Mouse (Mus musculus) heart, adult 8-10 months (tissue): Measurements from ENCODE around the gene Pin1. TPM values are rescaled to one million over a fixed set of nuclear protein-coding genes. Genes with fewer than 3 reads are reported as not detected.
"Not testable (repeated sequence)": the region's sequence is repeated elsewhere in the genome, so short reads cannot be mapped to it uniquely, and the experiment has no call there.

ENCODE experiments used
- DNase-seq: peaks from one replicate; pipeline ENCODE4 v3.0.0; 2022; ENCODE audit warnings: low spot score
- total RNA-seq, 4 experiments: library from RNA; stranded (reverse); gene quantifications; 2 replicates each; pipeline ENCODE4 v1.2.4; 2022

The Pin1 gene
- total RNA-seq: 10 to 100 TPM; 18.2 to 20.3 (median 19.7) TPM

DNA sequence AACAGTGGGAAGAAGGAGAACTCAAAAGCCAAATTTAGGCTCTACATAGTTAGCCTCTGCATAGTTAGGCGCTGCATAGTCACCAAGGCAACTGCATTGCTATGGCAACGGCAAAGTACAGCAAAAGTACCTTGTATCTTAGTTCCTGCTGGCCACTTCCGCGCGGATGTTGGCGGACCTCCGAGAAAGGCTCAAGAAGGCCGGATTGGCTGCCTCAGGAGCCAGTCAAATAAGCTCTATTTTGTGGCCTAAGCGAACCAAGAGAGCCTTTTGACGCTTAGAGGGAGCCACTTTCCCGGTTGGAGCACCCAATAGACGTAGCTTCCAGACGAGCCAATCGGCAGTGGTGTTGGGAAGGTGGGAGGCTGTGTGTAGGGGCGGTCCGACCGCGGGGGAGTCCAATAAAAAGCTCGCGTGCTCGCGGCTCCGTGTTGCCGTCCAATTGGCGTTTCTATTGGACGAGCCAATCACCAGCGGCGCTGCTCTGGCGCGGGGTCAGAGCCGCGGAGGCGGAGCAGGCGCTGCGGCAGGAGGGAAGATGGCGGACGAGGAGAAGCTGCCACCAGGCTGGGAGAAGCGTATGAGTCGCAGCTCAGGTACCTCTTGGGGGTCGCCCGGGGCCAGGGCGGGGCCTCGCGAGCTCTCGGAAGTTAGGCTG lies at the start of gene Pin1:
TSS of gene Pin1 (plus strand) at position 494 of the 658 bp plus-strand sequence.
- peak; percentile 99 for DNase-seq

DNA sequence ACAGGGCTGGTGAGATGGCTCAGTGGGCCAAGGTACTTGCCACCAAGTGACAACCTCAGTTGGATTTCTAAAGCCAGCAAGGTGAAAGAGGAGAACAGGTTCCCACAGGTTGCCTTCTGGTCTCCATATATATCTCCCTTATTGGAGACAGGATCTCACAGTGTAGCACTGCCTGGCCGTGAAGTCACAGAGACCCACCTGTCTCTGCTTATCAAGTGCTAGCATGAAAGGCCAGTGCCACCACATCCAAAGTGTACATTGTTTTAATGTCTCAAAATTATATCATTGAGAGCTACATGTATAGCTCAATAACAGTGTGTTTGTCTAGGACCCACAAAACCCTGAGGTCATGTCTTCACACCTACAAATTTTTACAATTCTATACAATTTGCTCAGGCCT lies 45.6 kb upstream of the Pin1 start:
- no peak for DNase-seq

DNA sequence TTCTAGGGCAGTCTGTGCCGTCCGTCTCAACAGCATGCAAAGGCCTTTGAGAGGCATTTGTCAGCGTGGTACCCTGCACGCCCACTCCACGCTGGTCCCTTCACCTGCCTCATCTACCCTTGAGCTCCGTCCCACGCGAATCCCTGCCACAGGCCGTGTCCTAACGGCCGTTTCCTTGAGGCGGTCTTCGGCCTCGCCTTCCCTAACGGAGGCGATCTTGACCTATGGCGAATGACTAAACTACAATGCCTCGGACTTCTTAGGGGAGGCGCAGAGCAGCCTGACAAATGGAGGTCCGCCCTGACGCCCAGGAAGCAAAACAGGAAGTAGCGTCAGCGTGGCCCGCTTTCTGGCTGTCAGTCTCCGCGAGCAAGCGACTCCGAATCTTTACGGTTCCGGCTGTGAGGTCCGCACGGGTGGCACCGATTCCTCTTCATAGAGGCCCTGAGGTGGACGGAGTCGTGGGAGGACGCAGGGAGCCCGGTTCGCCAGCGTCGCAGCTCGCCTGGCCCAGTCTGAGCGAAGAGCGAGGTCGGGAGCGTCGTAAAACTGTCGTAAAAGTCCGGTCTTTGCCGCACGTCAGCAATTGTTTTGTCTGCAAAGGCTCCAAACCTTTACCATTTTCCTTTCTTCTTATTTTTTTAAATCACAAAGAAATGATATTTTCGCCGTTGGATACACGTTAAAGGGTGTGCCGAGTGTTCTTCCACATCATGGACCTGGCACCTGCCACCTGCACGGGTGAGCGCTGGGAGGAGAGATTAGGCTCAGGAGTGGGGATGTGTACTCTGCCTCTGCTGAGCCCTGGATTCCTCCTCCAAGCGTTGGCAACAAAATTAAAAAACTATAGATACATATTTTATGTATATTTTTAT lies 44.6 kb upstream of the Pin1 start:
- DNase-seq: peak; percentile 80

DNA sequence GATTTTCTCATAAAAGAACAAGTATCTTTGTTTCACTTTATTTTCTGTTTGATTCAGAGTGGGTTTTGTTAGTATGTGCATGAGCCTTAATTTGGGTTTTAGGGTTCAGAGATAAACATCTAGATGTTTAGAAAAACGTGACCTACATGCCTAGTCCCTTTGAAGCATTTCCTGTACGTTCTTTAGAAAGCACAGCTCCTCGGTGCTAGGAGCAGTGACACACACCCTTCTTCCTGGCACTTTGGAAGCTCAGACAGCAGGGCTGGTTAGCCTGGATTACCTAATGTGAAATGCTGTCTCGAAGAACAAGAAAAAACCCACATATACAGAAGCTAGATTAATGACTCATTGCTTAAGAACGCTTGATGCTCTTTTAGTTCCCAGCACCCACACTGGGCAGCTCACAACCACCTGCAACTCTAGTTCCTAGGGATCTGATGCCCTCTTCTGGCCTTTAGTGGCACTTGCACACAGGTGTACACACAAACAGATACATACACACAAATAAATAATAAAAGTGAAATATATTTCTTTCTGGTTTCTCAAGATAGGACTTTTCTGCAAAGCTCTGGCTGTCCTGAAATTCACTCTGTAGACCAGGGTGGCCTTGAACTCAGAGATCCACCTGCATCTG lies 41.9 kb upstream of the Pin1 start:
- DNase-seq: no peak

DNA sequence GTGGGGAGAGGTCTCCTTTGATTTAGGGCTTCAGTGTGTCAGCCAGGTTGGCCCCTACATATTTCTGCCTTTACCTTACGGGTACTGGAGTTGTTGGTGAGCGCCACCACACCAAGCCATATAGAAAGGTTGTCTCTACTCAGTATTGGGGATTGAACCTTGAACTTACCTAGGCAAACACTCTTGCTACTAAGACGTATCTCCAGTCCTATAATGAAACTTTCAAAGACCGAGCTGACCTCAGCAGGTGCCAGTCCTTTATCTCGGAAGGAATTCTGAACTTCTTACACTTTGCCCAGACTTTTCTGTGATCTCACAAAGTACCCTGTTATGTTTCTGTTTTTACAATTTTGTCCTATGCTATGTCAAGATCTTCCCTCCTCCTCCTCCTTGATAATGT lies 39.9 kb upstream of the Pin1 start:
- no peak for DNase-seq

DNA sequence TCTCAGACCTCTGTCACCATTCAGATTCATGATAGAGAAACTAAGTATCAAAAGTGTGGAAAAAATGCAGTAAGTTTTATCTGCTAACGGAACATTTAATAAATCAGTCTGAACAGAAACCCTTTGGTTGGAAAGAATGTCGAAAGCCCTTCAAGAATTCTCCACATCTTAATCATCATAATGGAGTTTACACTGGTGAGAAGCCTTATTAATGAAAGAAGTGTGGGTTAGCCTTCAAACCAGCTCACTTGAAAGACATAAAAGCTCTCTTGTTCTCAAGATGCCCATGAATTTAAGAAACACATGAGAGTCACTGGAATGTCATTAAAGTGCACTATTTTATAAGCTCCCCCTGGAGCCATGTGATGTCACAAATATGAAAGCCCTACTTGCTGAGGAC lies 35.2 kb upstream of the Pin1 start:
- DNase-seq: no peak

- no peak for DNase-seq
Observed at GRCm38 (mm10) chr9:20631332-20631731, 20.6 kb upstream of the Pin1 start.

DNA sequence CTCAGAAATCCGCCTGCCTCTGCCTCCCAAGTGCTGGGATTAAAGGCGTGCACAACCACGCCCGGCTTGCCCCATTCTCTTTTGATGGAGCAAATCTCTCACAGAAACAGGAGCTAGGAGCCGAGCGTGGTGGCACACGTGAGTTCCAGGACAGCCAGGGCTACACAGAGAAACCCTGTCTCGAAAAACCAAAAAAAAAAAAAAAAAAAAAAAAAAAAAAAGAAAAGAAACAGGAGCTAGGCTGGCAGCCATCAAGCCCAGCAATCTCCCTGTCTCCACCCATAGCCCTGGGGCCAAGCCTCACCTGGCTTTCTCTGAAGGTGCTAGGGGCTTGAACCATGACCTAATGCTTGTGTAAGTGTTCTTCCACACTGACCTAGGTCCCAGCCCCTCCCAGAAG lies 16.2 kb upstream of the Pin1 start:
- not testable (repeated sequence) for DNase-seq

DNA sequence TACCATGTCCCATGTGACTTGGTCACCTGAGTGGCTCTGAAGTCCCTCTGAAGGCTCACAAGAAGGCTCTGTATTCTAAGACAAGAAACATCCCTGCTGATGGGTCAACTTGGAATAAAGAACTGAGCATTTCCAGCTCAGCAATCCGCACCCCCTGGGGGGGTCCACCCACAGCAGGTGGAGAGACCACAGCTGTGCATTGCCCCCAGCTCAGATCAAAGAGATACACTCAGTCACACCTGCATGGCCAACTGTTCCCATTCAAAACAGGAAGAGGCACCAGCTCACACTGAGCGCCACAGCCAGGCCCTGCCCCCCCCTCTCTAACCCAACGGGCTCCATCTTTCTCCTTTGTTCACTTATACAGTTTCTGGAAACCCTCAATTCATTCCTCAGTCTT lies 15.6 kb upstream of the Pin1 start:
- no peak for DNase-seq

- no peak for DNase-seq
Observed at GRCm38 (mm10) chr9:20636790-20637189, 15.1 kb upstream of the Pin1 start.

- no peak for DNase-seq
Observed at GRCm38 (mm10) chr9:20638552-20638951, 13.3 kb upstream of the Pin1 start.

DNA sequence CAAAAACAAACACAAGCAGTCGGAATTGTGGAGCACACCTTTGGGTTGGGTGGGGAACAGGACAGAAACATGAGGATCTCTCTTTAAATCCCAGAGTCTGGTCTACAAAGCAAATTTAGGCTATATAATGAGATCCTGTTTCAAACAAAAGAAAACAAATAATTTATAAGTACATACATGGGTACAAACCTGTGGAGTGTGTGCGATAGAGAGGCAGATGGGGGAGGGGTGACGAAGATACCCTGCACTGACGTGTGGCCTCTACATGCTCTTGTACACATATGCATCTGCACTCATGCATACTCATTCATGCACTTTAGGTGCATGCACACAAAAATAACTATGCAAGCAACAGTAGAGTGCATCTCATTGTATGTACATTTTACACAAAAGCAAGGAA lies 12.4 kb upstream of the Pin1 start:
- DNase-seq: no peak

- no peak for DNase-seq
Observed at GRCm38 (mm10) chr9:20641501-20641900, 10.4 kb upstream of the Pin1 start.

DNA sequence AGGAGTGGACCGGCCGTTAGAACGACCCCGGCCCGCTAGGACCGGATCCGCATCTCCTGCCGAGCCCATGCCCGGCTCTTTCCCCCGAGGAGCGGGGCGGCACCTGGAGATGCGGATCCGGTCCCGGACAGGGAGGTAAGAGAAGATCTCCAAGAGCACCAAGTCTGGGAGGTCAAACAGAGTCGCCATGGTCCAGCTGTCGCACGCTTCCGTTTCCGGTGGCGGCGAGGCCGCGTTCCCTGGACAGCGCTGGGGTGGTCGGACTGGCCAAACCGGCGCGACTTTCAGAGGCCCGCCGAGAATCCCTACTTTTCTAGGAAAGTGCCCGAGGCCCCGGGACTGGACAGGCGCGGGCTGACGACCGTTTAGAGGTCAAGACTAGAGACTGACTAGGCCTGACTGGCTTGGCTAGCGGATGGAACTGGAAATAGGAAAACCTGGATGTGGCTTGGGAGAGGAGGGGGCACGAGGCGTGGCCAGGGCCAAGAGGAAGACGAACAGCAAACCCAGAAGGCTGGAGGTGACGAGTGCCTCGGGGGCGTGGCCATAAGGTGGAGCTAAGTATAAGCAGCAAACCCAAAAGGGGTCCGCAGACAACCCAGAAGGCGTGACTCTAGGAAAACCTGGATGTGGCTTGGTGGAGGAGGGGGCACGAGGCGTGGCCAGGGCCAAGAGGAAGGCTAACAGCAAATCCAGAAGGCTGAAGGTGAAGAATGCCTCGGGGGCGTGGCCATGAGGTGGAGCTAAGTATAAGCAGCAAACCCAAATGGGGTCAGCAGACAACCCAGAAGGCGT lies 9.6 kb upstream of the Pin1 start, which contains the start of gene Ubl5:
TSS of gene Ubl5 (plus strand) at position 778 of the 795 bp plus-strand sequence.
- DNase-seq: peak; percentile 40

DNA sequence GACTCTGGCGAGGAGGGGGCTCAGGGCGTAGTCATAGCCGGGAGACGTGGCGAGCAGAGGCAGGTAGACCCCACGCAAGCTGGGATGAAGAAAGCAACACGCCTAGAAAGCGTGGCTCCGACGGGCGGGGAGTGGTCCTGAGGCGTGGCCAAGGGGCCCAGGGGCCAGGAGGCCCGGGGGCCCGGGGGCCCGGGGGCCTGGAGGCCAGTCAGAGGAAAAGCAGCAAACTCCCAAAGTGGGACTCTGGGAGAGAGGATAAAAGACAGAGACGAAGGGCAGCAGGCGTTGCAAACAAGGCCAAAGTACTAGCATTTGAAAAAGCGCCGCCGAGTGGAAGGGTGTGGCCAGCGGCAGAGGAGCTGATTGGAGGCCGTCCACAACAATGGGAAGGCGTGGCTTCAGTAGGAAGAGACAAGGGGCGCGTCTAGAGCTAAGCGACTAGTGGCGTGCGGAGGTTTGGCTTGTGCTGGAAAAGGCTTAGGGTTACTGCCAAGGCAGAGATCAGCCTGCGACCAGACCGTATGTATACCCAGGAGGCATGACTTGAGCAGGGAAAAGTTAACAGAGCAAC lies 8.9 kb upstream of the Pin1 start:
- peak; percentile 87 for DNase-seq

- no peak for DNase-seq
Observed at GRCm38 (mm10) chr9:20643781-20644180, 8.1 kb upstream of the Pin1 start.

DNA sequence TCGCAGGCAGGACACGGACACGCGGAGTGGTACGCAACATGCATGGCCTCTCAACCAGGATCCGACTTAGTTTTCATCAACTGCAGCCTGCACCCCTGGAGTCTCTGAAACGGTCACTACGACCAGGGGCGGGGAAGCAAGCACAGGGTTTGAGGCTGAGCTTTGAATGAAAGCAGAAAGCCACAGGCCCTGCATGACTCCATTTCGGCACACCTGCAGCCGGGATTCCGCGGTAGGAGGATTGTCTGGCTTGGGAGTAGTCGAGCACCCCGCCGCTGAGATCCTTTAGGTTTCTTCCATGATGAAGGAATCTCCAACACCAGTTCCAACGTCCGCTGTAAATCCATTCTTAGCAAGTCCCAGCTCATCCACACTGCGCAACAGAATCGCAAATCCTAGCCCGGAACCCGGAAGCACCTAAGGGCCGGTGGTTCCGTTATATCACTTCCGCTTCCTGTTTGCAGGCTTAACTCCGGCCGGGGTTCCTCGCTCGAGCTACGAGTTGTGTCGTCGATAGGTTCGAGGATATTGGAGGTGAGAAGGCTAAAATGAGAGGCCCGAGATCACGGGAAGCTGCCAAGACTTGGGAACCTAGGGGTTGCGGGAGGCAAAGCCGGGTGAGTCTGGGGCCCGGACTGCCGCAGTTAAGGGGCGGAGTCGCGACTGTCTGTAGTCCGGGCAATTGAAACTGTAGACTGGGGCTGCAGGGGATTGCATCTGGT lies 7.4 kb upstream of the Pin1 start, which contains the start of gene Fbxl12:
TSS of gene Fbxl12 (minus strand) at position 408 of the 722 bp plus-strand sequence.
- peak; percentile 86 for DNase-seq

- DNase-seq: no peak
Observed at GRCm38 (mm10) chr9:20645121-20645520, 6.8 kb upstream of the Pin1 start.

DNA sequence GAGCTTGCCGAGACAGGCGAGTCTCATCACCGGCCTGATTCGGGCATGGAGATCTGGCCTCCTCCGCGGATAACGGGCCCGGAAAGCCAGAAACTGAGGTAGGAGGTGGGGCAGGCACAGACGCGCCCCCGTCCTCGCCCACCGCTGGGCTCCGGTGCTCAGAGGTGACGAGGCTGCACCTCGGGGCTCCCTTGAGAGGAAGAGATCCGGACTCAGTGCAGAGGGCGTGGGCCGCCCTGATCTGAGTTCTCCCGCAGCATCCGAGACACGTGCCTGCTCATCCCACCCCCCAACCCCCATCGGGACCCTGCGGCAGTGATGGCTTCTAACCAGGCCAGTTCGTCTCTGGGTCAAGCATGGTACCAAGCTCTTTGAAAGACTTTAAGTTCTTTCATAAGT lies 364 bp downstream of the Pin1 start:
- DNase-seq: no peak

DNA sequence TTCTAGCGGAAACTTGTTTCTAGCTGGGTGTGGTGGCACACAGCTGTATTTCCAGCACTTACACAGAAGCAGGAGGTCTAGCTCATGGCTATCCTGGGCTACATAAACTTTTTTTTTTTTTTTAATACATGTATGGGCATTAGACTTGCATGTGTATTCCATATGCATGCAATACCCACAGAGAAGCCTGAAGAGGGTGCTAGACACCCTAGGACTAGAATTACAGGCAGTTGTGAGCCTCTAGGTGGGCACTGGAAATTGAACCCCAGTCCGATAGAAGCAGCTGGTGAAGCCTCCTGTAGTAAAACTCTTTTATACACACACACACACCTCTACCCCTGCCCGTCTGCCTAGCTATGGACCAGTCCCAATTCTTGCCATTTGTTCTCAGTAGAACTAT lies 2.0 kb downstream of the Pin1 start:
- no peak for DNase-seq

GRCm38 (mm10) chr9:20657546-20657945 lies 5.7 kb downstream of the Pin1 start:
- peak; percentile 31 for DNase-seq
